Mouse (Mus musculus) G1E (cell line): ENCODE results near the gene Dusp6.

Experiments used
- CTCF ChIP-seq: IDR thresholded peaks from 2 replicates; pipeline ENCODE4 v1.5.1; 2012; ENCODE audit warnings: low read depth, low read length, inconsistent platforms, mixed read lengths
- GATA1 ChIP-seq: IDR thresholded peaks from 2 replicates; pipeline ENCODE4 v1.6.1; 2012; ENCODE audit warnings: borderline replicate concordance, low read length, inconsistent platforms, mixed read lengths
- POLR2AphosphoS5 ChIP-seq: IDR thresholded peaks from 2 replicates; pipeline ENCODE4 v1.6.1; 2012; ENCODE audit warnings: low read depth, low read length, inconsistent platforms; ENCODE audit not compliant: insufficient replicate concordance
- TAL1 ChIP-seq: conservative IDR thresholded peaks from 2 replicates; pipeline ENCODE4 v1.6.1; 2012; ENCODE audit warnings: low read depth, low read length, inconsistent platforms, mixed read lengths

DNA sequence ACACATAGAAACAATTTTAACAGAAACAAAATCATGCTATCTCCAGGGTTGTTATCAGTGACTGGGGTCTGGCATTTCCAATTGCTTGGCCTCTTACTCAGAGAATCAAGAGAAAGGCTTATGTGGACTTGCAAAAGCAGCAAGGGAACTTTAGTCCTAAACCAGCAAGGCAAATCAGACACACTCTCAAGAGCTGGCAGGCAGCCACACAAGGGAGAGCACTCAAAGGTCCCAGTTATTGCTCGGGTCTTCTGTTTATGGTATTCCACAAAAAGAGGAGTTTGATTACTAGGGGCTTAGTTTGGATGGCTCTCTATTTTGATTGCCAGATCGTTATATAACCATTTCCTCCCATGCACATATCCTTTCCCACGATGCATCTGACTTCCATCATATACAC is 38.8 kb upstream of the Dusp6 start:
- TF ChIP-seq CTCF (no peak), GATA1 (no peak), TAL1 (no peak), POLR2AphosphoS5 (no peak)
